Mouse (Mus musculus) embryonic fibroblast, embryonic 13.5 days (primary cell): ENCODE measurements around the gene Dlg2.

Source experiments
- CTCF ChIP-seq: IDR thresholded peaks from 2 replicates; pipeline ENCODE4 v1.5.1; 2011; ENCODE audit warnings: mild to moderate bottlenecking, control low read depth, low read length, moderate library complexity, borderline replicate concordance; ENCODE audit not compliant: insufficient read depth
- POLR2A ChIP-seq: IDR thresholded peaks from 2 replicates; pipeline ENCODE4 v1.6.1; 2011; ENCODE audit warnings: low read depth, mild to moderate bottlenecking, control low read depth, low read length, moderate library complexity

- no peak for TF ChIP-seq POLR2A
- no peak for TF ChIP-seq CTCF
Observed at GRCm38 (mm10) chr7:92199131-92199530, 1722.7 kb downstream of the Dlg2 start.
